Mouse (Mus musculus): ENCODE results near the gene Sclt1. TPM values are rescaled to one million over a fixed set of nuclear protein-coding genes. Genes with fewer than 3 reads are reported as not detected.

Gene Sclt1
- polyA plus RNA-seq, 1 experiment, result 2.1 TPM

DNA sequence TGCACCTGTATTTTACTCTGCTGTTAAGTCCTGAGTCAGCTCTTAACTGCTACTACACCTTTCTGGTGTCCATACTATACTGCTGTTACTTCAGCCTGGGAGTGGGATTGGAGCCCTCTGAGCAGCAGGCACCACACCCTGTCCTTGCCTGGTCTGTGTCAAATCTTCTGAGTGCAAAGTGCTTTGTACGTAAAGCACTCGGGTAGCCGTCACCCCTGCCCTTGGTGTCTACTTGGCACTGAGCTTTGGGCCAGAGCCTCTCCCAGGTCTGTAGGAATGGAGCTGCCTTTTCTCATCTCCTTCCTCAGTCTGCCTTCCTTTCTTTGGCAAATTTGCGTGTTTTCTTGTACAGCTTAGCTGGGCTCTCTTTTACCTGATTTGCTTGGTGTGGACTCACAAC, 152.3 kb downstream of the Sclt1 start:
- no peak overlapping the region for H3ac ChIP-seq (ENCODE audit: control insufficient read depth, insufficient read length, low read depth)
- H3K27me3 ChIP-seq (ENCODE audit: control insufficient read depth, insufficient read depth, insufficient read length), result no peaks in the 10 kb centered on the region
- TF ChIP-seq MYOG (IDR thresholded peaks at IDR 0.05; ENCODE audit: control insufficient read depth, extremely low read depth, insufficient read length) (no peak), CTCF (IDR thresholded peaks at IDR 0.05; ENCODE audit: control insufficient read depth, insufficient read depth, insufficient read length) (no peak), MYOD1 (IDR thresholded peaks at IDR 0.05; ENCODE audit: control insufficient read depth, insufficient read length, low read depth) (no peak), USF1 (IDR thresholded peaks at IDR 0.05; ENCODE audit: low read depth) (no peak), FOSL1 (IDR thresholded peaks at IDR 0.05; ENCODE audit: insufficient read depth, low read length, poor library complexity, severe bottlenecking) (no peak), MAX (IDR thresholded peaks at IDR 0.05) (no peak)
- H3K4me3 ChIP-seq (ENCODE audit: insufficient read depth, poor library complexity, severe bottlenecking), result no peak overlapping the region
- H3K36me3 ChIP-seq (ENCODE audit: control insufficient read depth, insufficient read depth), result peaks cover 57% of the 10 kb centered on the region
- H3K79me3 ChIP-seq (ENCODE audit: low read depth), result peaks cover 18% of the 10 kb centered on the region
- peaks cover 59% of the 10 kb centered on the region for H3K79me2 ChIP-seq (ENCODE audit: control insufficient read depth, insufficient read depth)

GRCm38 (mm10) chr3:41589246-41589914, 152.9 kb downstream of the Sclt1 start:
- H3K79me3 ChIP-seq (ENCODE audit: low read depth), result peaks cover 22% of the 10 kb centered on the region
- TF ChIP-seq FOSL1 (IDR thresholded peaks at IDR 0.05; ENCODE audit: insufficient read depth, low read length, poor library complexity, severe bottlenecking), result no peak
- no peak for TF ChIP-seq USF1 (IDR thresholded peaks at IDR 0.05; ENCODE audit: low read depth)
- TF ChIP-seq MYOD1 (IDR thresholded peaks at IDR 0.05; ENCODE audit: control insufficient read depth, insufficient read length, low read depth), result no peak
- no peak for TF ChIP-seq CTCF (IDR thresholded peaks at IDR 0.05; ENCODE audit: control insufficient read depth, insufficient read depth, insufficient read length)
- no peak for TF ChIP-seq CEBPB (IDR thresholded peaks at IDR 0.05; ENCODE audit: low read depth)
- TF ChIP-seq MAX (IDR thresholded peaks at IDR 0.05), result no peak
- TF ChIP-seq MYOG (IDR thresholded peaks at IDR 0.05; ENCODE audit: control insufficient read depth, extremely low read depth, insufficient read length), result no peak
- no peak overlapping the region for H3K4me3 ChIP-seq (ENCODE audit: insufficient read depth, poor library complexity, severe bottlenecking)
- H3K27me3 ChIP-seq (ENCODE audit: control insufficient read depth, insufficient read depth, insufficient read length), result no peaks in the 10 kb centered on the region
- peaks cover 51% of the 10 kb centered on the region for H3K36me3 ChIP-seq (ENCODE audit: control insufficient read depth, insufficient read depth)
- peaks cover 65% of the 10 kb centered on the region for H3K79me2 ChIP-seq (ENCODE audit: control insufficient read depth, insufficient read depth)
- H3ac ChIP-seq (ENCODE audit: control insufficient read depth, insufficient read length, low read depth), result no peak overlapping the region

DNA sequence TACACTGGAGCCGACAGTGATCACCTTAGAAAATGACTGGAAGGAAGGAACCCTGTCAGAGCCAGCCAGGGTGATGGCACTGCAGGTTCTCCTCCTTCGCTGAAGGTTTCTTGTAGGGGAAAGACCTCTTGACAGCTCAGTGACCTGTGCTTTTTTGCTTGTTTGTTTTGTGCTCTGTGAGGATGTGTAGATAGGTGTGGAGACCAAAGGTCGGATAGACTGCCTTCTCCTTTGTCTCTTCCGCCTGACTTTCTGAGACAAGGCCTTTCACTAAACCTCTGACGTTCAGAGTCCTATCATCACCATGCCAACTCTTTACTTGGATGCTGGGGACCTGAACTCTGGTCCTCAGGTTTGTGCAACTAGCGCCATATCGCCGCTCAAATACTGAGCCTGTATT, 153.8 kb downstream of the Sclt1 start:
- TF ChIP-seq CEBPB (IDR thresholded peaks at IDR 0.05; ENCODE audit: low read depth) (no peak), FOSL1 (IDR thresholded peaks at IDR 0.05; ENCODE audit: insufficient read depth, low read length, poor library complexity, severe bottlenecking) (no peak), CTCF (IDR thresholded peaks at IDR 0.05; ENCODE audit: control insufficient read depth, insufficient read depth, insufficient read length) (no peak), USF1 (IDR thresholded peaks at IDR 0.05; ENCODE audit: low read depth) (no peak), MYOD1 (IDR thresholded peaks at IDR 0.05; ENCODE audit: control insufficient read depth, insufficient read length, low read depth) (no peak), MAX (IDR thresholded peaks at IDR 0.05) (no peak), MYOG (IDR thresholded peaks at IDR 0.05; ENCODE audit: control insufficient read depth, extremely low read depth, insufficient read length) (no peak)
- Histone ChIP-seq H3K79me2 (ENCODE audit: control insufficient read depth, insufficient read depth) (peaks cover 74% of the 10 kb centered on the region), H3K36me3 (ENCODE audit: control insufficient read depth, insufficient read depth) (peaks cover 43% of the 10 kb centered on the region), H3ac (ENCODE audit: control insufficient read depth, insufficient read length, low read depth) (no peak overlapping the region), H3K27me3 (ENCODE audit: control insufficient read depth, insufficient read depth, insufficient read length) (no peaks in the 10 kb centered on the region), H3K79me3 (ENCODE audit: low read depth) (peaks cover 29% of the 10 kb centered on the region), H3K4me3 (ENCODE audit: insufficient read depth, poor library complexity, severe bottlenecking) (no peak overlapping the region)

DNA sequence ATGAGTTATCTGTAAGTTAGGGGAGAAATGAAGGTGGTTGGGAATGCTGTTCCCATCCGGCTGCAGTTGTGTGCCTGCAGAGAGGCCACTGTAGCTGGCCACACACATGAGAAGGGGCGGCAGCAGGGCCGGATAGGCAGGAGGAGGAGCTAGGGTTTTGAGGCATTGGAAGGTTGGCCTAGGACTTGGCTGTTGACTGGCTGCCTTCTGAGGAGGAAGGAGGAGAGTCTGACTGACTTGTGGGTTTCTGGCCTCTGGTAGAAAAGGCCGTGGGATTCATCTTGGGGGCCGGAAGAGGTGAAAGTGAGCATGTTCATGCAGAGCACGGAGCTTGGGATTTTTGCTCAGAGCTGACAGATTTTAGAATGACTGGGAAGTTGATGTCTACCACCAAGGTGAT, 154.7 kb downstream of the Sclt1 start:
- H3K36me3 ChIP-seq (ENCODE audit: control insufficient read depth, insufficient read depth), result peaks cover 35% of the 10 kb centered on the region
- H3K79me2 ChIP-seq (ENCODE audit: control insufficient read depth, insufficient read depth), result peaks cover 83% of the 10 kb centered on the region
- H3K27me3 ChIP-seq (ENCODE audit: control insufficient read depth, insufficient read depth, insufficient read length), result no peaks in the 10 kb centered on the region
- H3K79me3 ChIP-seq (ENCODE audit: low read depth), result peaks cover 29% of the 10 kb centered on the region
- H3K4me3 ChIP-seq (ENCODE audit: insufficient read depth, poor library complexity, severe bottlenecking), result no peak overlapping the region
- TF ChIP-seq CEBPB (IDR thresholded peaks at IDR 0.05; ENCODE audit: low read depth) (no peak), MYOG (IDR thresholded peaks at IDR 0.05; ENCODE audit: control insufficient read depth, extremely low read depth, insufficient read length) (no peak), MYOD1 (IDR thresholded peaks at IDR 0.05; ENCODE audit: control insufficient read depth, insufficient read length, low read depth) (no peak), MAX (IDR thresholded peaks at IDR 0.05) (no peak)
- no peak overlapping the region for H3ac ChIP-seq (ENCODE audit: control insufficient read depth, insufficient read length, low read depth)

- H3K79me3 ChIP-seq (ENCODE audit: low read depth), result peaks cover 31% of the 10 kb centered on the region
- H3ac ChIP-seq (ENCODE audit: control insufficient read depth, insufficient read length, low read depth), result no peak overlapping the region
- peaks cover 90% of the 10 kb centered on the region for H3K79me2 ChIP-seq (ENCODE audit: control insufficient read depth, insufficient read depth)
- H3K27me3 ChIP-seq (ENCODE audit: control insufficient read depth, insufficient read depth, insufficient read length), result no peaks in the 10 kb centered on the region
- peaks cover 33% of the 10 kb centered on the region for H3K36me3 ChIP-seq (ENCODE audit: control insufficient read depth, insufficient read depth)
- TF ChIP-seq MAX (IDR thresholded peaks at IDR 0.05) (no peak), MYOD1 (IDR thresholded peaks at IDR 0.05; ENCODE audit: control insufficient read depth, insufficient read length, low read depth) (no peak), FOSL1 (IDR thresholded peaks at IDR 0.05; ENCODE audit: insufficient read depth, low read length, poor library complexity, severe bottlenecking) (no peak), CTCF (IDR thresholded peaks at IDR 0.05; ENCODE audit: control insufficient read depth, insufficient read depth, insufficient read length) (no peak), MYOG (IDR thresholded peaks at IDR 0.05; ENCODE audit: control insufficient read depth, extremely low read depth, insufficient read length) (no peak), CEBPB (IDR thresholded peaks at IDR 0.05; ENCODE audit: low read depth) (no peak), USF1 (IDR thresholded peaks at IDR 0.05; ENCODE audit: low read depth) (no peak)
- H3K4me3 ChIP-seq (ENCODE audit: insufficient read depth, poor library complexity, severe bottlenecking), result no peak overlapping the region
These were observed 155.4 kb downstream of the Sclt1 start for GRCm38 (mm10) chr3:41586917-41587316.

DNA sequence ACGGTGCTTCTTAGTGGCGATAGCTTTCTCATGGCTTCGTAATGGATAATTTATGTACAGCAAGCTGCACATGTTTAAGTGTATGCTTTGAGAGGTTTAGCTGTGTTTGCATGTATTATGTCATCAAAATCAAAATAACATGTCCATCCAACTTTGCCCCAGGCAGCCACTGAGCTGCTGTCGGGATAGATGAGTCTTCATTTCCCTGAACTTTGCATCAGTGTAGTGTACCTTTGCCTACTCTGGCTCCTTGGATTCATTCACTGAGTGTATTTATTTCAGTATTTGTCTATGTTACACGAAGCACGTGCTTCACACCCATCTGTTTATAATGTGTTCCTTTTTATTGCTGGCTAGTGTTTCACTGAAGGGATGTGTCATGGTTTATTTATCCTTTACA, 156.0 kb downstream of the Sclt1 start:
- peaks cover 33% of the 10 kb centered on the region for H3K36me3 ChIP-seq (ENCODE audit: control insufficient read depth, insufficient read depth)
- H3K4me3 ChIP-seq (ENCODE audit: insufficient read depth, poor library complexity, severe bottlenecking), result no peak overlapping the region
- H3ac ChIP-seq (ENCODE audit: control insufficient read depth, insufficient read length, low read depth), result no peak overlapping the region
- peaks cover 96% of the 10 kb centered on the region for H3K79me2 ChIP-seq (ENCODE audit: control insufficient read depth, insufficient read depth)
- H3K27me3 ChIP-seq (ENCODE audit: control insufficient read depth, insufficient read depth, insufficient read length), result no peaks in the 10 kb centered on the region
- peaks cover 35% of the 10 kb centered on the region for H3K79me3 ChIP-seq (ENCODE audit: low read depth)
- TF ChIP-seq CTCF (IDR thresholded peaks at IDR 0.05; ENCODE audit: control insufficient read depth, insufficient read depth, insufficient read length) (no peak), MYOG (IDR thresholded peaks at IDR 0.05; ENCODE audit: control insufficient read depth, extremely low read depth, insufficient read length) (no peak), MYOD1 (IDR thresholded peaks at IDR 0.05; ENCODE audit: control insufficient read depth, insufficient read length, low read depth) (no peak), CEBPB (IDR thresholded peaks at IDR 0.05; ENCODE audit: low read depth) (no peak), USF1 (IDR thresholded peaks at IDR 0.05; ENCODE audit: low read depth) (no peak), MAX (IDR thresholded peaks at IDR 0.05) (no peak), FOSL1 (IDR thresholded peaks at IDR 0.05; ENCODE audit: insufficient read depth, low read length, poor library complexity, severe bottlenecking) (no peak)
